Mouse (Mus musculus): ENCODE results near the gene Bcl7a.

Bcl7a gene

DNA sequence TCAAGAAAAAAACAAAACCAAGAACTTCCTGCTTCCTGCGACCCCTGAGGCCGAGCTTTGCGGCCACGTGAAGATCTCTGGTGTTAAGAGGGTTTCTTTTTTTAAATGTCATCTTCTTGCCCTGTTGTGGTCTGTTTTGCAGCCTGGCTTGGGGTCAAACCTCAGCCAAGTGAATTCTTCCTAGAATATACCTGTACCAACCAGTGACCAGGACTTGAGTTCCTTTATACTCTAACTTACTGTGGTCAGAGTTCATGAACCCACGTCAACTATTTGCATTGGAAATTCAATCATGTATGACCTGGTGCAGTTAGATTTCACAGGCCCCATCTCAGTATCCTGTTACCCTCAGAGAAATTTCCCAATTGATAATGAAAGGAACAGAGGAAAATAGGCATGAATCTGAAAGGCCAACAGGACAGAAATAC lies 35.9 kb downstream of the Bcl7a start:
- no peak for DNase-seq

DNA sequence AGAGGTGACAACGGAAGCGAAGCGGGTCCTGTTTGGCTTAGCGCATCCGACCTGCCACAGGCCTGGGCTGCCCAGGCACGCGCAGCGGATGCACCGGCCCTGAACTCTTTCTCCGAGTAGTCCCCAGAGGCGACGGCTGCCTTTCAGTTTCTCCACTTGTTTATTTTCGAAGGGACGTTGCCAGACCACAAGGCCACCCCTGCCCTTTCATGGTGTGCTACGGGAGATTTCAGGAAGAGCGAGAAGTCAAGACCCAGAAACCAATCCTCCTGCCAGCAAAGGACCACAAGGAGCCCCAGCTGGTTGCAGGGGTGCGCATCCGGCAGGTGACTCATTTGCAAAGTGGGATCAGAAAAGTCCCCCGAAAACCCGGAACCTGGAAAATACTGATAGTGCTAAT lies 38.3 kb downstream of the Bcl7a start:
- no peak for DNase-seq

DNA sequence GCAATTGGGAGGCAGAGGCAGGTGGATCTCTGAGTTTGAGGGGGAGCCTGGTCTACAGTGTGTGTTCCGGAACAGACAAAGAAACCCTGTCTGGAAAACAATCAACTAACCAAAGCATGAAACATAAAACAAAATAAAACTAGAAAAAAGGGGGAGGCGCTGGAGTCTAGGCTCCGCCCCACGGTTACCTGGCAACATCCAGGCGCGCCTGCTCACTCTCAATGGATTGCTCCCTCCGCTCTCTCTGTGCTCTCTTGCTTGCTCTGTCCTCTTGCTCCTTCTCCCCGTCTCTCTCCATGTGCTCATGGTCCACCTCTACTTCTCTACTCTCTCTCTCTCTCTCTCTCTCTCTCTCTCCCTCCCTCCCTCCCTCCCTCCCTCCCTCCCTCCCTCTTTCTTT lies 39.1 kb downstream of the Bcl7a start:
- DNase-seq, result no peak

DNA sequence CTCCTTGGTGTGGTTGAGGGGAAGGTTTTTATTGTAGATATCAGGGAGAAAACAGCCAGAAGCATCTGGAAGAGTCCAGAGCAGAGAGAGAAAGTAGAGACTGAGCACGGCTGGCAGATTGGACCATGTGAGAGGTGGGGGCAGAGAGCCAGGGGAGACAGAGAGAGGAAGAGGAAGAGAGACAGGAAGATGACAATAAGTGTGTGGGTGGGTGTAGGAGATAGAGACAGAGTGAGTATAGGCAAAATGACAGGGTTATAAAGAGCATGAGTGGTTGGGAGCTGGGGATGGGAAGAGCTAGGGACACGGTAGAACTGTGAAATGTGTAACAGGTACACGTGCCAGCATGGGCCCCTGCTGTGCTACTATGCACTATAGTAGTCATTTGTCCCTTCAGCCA lies 44.8 kb downstream of the Bcl7a start:
- DNase-seq, result no peak

DNA sequence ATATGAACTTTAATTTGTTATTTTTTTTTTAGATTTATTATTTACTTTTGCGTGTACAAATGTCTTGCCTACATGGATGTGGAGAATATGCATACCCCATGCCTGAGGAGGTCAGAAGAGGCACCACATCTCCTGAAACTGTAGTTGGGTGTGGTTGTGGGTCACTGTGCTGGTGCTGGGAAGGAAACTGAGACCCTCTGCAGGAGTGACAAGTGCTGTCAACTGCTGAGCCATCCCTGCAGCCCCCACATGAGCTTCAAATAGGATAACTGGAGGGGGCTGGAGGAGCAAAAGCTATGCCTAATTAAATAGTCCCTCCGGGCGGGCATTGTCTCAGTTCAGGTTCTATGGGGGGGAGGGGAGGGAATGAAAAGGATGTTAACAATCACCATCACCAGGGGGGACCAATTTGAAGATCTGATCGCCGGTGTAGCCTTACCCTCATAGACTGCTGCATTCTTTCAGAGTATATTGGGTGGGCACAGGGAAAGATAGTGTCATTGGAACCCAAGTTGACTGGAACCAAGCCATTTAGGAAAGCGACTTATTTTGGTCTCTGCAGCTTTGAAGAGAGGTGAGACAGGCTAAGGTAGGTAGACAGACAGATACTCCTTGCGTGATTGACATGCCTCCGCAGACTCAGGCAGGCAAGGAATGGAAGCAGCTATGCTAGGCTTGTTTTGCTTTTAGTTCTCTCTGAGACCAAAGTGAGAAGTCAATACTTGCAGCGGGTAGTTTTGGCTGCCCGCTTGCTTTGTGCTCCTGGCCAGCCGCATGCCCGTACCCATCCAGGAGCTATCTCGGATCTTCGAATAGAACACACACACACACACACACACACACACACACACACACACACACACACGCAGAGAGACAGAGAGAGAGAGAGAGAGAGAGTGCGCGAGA lies 47.2 kb downstream of the Bcl7a start:
- no peak for DNase-seq

DNA sequence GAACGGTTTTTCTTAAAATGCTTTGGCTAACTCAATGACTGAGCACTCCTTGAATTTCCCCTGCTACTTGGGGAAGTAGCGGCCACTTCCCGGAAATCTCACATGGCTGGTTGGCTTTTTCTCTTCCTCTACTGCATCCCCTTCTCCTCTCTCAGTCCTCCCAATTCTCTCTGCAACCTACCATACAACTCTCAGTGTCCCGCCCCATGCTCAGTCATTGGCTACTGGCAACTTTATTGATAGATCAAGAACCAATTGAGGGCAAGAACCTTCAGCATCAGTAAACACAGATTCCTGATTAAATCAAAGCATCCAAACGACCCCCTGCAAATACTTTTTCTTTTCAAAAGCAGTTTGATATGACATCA lies 47.8 kb downstream of the Bcl7a start:
- DNase-seq, result peak; percentile 80

DNA sequence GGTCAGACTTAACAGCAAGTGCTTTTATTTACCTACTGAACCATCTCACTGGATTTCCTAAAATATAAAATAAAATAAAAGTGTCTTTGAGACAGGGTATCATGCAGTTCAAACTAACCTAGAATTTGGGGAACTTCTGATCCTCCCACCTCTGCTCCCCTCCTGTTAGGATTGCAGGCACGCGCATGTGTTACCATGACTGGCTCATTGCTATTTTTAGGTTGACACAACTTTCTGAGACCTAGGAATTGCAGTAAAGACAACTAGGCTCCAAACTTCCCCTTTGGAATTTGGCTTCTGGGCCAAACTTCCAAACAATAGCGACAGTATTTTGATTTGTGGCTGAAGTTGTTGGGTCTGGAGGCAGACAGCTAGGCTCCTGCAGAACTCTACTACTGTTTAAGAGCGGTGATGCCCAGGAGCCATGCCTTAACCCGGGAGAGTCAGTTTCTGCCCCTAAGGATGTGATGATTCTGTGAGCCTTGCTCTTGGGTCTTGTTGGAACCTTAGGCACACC lies 50.2 kb downstream of the Bcl7a start:
- DNase-seq, result no peak

DNA sequence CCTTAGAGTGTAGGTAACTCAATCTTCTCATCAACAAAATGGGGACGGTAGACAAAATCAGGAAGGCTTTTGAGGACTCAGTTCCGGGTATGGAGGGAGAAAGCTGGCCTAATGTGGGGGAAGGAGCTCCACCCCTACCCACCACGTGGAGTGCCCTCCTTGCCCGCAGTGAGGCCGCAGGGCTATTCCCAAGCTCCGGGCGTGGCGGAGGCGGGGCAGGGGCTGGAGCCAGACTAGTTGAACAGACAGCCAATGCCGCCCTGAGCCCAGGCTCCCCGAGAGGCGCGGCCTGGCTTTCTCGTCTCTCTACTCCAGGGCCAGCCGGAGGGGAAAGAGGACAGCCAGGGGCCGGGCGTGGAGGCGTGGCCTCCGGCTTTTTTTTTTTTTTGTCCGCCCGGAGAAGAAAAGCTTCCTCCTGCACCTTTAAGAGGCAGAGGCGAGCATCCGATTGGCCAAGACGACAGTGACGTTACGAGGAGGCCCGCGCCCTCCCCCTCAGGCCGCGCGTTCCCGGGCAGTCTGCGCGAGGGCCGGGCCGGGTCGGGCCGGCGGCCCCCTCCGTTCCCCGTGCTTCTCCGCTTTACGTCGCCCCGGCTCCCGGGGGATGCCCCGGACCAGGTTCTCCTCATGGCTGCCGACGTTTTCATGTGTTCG lies 50.8 kb downstream of the Bcl7a start, which contains the start of gene Mlxip:
TSS of gene Mlxip (plus strand) at position 496 of the 654 bp plus-strand sequence.
- peak; percentile 95 for DNase-seq

DNA sequence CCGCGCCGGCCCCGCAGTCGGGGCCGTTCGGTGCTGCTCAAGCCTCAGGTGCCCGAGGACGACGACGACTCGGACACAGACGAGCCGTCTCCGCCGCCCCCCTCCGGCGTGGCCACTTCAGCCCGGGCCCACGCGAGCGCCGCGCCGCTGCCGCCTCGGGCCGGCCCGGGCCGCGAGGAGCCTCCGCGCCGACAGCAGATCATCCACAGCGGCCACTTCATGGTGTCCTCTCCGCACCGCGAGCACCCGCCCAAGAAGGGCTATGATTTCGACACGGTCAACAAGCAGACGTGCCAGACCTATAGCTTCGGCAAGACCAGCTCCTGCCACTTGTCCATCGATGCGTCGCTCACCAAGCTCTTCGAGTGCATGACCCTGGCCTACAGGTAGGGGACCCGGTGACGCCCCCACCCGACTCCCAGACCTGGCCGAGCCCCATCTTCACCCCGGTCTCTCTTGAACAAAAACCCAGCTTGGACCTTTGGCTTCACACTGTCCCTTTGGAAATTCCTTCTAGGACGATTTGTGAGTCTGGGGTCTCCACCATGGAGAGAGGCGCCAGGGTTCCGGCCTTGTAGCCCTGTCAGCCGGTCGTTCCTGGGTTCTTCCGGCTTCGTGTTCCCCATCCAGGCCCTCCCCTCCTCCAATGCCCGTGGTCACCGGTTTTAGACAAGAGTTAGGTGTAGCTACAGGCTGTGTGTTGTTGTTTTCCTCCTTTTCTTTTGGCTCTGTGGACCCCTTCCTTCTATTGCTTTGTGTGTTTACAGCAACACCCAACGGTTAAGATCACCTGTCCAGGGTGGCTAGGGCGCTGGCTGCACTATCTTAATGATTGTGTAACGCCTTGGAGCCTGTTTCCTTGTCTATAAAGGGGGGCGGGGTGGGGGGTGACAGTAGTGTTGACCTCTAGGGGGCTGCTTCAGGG lies 51.6 kb downstream of the Bcl7a start:
- DNase-seq, result no peak

DNA sequence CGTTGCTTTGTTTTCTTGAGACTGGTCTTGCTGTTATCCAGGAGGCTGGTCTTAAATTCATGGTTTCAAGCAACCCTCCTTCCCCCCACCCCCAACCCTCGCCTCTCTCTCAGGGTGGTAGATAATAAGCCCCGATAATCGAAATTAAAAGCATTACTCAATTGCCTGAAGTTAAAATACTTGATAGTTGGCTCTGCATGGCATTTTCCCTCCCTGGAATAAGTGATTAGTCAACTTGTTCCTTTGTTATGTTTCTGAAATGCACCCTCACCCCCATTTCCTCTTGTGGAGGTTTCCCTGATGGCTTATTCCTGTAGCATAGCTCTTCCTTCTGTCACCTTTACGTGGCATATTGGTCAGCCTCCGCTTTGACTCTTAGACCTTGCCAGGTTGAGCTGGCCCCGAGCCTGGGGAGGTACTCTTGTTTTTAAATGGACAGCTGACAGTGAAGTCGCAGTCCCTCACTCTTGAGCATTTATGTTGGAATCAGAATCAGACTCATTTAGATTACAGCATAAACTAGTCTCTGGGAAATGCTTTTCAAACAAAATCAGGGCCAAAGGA lies 53.3 kb downstream of the Bcl7a start:
- no peak for DNase-seq

DNA sequence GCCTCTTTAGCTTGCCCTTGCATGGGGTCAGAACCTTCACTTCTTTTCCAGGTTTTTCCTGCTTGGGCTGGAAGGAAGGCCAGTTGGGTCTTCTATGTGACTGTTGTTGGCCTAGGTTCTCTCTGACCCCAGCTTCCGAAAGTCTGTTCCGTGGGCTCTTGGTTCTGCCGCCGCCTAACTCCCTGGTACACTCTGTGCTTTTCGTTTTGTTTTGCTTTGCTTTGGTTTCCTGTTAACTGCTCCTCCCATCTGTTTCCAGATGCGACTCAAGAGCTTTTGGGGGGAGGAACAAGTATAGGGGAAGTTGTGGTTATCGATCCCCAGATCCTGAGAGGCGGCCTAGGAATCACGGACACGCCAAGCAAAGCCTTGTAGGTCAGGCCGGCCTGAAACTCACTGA lies 54.2 kb downstream of the Bcl7a start:
- DNase-seq, result no peak

DNA sequence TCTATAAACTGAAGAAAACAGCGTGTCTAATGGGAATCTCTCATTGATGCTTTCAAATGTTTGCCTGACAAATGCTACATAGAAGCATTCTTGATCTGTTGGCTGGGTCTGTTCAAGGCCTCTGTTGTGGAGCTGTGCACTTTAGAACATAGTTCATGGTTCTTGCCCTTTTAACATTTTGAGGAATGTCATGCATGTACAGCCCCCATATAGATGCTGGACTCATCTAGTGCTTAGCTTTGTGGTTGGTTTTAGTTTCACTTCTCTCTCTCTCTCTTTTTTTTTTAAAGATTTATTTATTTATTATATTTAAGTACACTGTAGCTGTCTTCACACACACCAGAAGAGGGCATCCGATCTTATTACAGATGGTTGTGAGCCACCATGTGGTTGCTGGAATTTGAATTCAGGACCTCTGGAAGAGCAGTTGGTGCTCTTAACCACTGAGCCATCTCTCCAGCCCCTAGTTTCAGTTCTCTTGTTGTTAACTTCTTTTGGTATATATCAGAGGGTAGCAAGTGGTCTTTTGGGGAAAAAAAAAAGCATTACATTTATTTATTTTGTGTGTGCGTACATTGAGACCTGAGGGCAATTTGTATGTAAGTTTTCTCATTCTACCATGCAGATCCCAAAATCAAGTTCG lies 55.3 kb downstream of the Bcl7a start:
- DNase-seq, result no peak

DNA sequence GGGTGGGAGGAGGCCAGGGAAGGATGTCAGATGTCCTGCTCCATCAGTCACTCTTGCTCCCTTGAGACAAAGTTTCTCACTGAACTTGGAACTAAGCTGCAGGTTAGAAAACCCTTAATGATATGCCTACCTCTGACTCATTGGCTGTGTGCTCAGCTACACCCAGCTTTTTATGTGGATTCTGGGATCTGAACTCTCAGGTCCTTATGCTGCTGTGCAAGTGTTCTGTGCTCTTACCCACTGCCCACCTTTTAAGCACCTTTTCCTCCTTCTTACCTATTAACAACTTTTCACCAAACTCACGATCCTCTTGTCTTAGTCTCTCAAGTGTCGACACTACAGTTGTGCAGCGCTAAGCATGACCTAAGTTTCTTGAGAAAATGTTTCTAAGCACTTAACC lies 60.8 kb downstream of the Bcl7a start:
- no peak for DNase-seq

DNA sequence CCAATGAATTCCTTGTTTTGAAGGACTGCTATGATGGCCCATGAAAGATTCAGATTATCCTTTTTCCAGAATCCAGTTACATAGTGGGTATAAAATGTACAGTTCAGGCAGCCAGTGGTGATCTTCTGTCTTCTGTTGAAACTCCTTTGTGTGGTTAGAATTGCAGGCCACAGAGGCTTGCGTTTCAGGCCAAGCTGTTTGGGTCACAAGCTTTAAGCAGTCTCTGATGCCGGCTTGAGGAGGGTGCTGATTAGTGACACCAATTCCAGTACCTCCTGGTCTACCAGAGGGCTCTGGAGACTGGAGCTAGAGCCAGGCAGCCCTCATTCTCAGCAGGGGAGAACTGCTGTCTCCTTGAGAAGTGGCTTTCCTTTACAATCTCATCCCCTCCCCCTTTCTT lies 63.3 kb downstream of the Bcl7a start:
- no peak for DNase-seq

DNA sequence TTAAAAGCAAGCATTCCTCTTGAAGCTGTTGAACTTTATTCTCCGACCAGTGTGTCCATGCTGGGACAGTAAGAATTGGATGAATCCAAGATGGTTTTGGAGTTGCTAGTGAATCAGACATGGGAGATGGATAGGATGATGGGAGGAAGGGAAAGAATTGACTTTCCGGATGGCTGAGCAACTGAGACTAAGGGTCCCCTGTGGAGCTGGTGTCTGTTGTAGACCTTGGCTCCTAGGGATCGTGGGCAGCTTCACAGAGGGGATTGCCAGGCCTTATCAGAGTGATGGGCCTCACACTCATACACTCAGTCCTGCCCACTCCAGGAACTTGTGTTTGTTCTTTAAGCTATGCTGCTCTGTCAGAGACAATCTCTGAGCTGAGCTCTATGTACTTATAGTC lies 64.5 kb downstream of the Bcl7a start:
- no peak for DNase-seq

DNA sequence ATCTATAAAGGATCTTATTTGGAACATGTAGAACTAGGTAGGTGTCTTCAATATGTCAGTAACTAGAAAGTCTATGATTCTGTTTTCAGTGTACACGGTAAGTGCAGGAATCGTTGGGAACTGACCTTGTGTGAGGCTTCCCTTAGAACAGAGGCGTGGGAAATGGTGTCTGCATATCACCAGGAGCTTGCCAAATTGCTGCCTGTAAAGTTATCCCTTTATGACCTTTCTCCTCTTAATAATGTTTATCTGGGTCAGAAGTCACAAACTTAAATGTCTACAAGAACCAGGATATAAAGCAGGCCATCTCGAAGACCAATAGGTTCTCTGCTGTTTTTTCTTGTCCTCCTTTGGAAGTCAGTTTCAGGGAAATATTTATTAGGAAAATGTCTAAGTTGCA lies 68.6 kb downstream of the Bcl7a start:
- DNase-seq, result no peak

DNA sequence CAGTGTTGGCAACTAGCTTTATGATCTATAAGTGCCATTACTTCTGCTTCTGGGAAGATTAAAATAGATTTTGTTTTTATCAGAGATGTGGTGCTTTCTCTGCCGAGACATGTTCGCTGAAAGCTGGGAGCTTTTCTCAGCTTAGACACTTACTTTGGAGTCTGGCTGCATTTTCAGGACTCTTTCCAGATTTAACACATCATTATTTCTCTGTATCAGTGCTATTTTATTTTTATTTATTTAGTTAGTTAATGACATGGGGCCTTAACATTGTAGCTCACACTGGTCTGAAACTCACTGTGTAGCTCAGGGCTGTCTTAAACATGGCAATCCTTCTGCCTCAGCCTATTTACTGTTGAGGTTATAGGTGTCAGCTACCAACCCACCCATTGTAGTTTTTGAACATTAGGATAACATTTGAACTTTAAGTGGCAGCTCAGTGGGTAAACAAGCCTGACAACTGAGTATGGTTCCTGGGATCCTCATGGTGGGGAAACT lies 70.3 kb downstream of the Bcl7a start:
- no peak for DNase-seq

DNA sequence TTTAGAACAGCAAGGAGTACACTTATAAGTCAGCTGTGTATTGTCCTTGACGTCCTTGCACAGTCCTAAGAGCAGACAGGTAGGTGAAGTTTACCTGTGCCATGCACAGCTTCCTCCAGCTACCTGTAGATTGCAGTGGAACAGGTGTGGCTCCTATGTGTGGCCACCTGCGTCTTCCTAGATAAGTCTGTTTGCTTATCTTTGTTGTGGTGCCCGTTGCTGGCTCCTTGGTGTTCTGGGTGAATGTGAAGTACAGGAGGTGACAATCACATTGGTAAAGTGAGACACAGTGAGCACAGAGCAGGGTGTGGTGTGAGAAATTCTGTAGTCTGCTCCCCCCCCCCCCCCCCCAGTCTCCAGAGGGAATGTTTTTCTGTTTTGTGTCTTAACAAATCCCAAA lies 72.5 kb downstream of the Bcl7a start:
- DNase-seq, result no peak

DNA sequence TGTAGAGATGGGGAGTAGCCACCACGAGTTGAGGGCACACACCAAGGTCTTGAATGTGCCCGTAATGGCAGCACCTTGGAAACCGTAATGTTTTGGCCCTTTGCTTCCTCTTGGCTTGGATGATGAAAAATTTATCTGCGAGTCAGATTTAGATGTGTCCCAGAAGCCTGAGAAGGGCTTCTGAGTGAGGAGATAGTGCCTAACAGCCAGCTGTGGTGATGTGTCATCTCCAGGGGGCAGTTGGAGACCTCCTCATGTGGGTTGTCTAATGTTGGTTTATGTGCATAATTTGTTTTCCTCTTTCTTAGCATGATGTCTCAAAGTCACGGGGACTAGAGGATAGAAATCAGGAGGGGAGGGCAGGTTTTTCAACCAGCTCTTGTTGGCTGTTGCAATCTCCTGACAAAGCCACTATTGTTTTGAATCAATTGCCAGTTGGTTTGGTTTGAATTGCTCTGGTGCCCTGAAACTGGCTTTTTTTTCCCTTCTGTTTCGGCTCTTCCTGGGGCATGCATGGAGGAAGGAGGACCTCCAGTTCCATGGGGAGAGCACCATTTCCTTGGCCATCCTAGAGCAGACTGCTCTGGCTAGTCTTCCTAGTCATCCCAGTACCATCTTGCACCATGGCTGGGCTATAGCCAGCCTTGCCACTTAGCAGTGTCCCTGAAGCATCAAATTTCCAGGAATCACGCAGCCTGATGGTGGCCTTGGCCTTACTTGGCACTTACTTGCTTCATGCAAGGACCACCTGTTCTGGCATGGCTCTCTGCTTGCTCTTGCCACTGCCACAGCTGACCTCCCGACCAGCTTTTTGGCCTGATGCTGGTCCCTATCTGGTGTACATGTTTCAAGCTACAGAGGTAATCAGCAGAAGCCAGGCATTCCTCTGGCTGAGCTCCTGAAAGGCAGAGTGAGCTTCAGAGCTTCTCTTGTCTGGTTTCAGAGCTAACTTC lies 73.2 kb downstream of the Bcl7a start:
- peak; percentile 42 for DNase-seq

DNA sequence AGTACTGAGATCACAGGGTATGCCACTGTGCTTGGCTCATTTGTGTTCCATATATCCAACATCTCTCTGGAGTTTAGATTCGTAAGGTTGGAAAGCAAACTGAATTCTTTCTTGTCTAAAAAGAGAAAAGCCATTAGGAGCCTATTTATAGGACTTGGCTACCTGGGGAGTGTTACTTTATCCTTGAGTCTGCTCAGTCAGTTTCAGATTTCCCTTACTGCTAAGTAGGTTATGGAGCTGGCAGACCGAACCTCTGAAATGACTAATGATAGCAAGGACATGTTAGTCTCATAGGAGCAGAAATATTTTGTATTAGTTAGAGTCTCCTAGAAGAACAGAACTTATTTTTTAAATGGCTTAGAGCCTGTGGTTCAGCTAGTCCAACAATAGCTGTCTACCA lies 80.3 kb downstream of the Bcl7a start:
- DNase-seq, result no peak
